In the genomic region with DNA sequence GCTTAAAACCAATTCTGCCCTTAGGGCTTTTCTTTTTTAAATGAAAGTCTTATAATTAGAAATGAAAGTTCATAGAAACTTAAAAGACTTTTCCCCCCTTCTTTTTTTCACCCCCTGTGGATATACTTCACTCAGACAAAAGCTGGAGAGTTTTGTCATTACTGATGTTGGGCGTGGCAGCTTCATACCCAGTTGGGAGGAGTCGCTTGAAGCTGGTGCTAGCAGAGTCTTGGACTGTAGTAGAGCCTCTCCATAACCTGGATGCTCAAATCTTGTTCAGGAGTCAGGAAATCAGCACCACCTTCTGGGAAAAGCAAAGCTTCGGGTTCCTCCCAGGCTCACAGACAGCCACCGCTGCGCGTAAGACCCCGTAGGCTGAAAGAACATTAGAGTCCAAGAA, we compare ENCODE assay signal across 22 mouse cellular contexts.
A peak's percentile ranks its signal among the peaks of the same experiment; 100 is the strongest.
DNase-seq lines count a peak whose midpoint lies in the region; ATAC-seq and TF ChIP-seq lines count a peak whose summit lies in the region.
"Had no signal": no experiment of that assay in that cellular context is flagged by ENCODE, and none has a peak within 500 bp of the region (broad histone marks: within the 10 kb centered on the region; RNA-seq: fewer than 3 reads in every experiment).

No protein-coding gene starts in this region.

- H3K4me2 ChIP-seq in hindbrain, postnatal 0 days (ENCODE audit: low read depth, low read length): no peak overlapping the region
- no peak overlapping the region for H3K4me2 ChIP-seq in hindbrain, embryonic 16.5 days (ENCODE audit: low read length)
- 0 out of 2 replicates have a peak overlapping the region, but pooled peaks have one; percentile 15 for H3K4me2 ChIP-seq in embryonic facial prominence, embryonic 15.5 days (replicated peaks)
- H3K4me2 ChIP-seq in limb, embryonic 13.5 days (replicated peaks): no peak overlapping the region; the same call in 1 of the 2 replicates
- H3K4me2 ChIP-seq: hindbrain, embryonic 12.5 days; kidney, embryonic 15.5 days; limb, embryonic 15.5 days; neural tube, embryonic 15.5 days had no signal

- intact Hi-C loops in left cerebral cortex, postnatal 10 days (cut with DNase I): no loop called here

- no peak overlapping the region for H3K4me3 ChIP-seq in hindbrain, postnatal 0 days (ENCODE audit: low read length)
- H3K4me3 ChIP-seq in hindbrain, embryonic 16.5 days (ENCODE audit: low read length): no peak overlapping the region
- no peak overlapping the region for H3K4me3 ChIP-seq in embryonic facial prominence, embryonic 15.5 days (replicated peaks)
- H3K4me3 ChIP-seq in limb, embryonic 13.5 days: no peak overlapping the region
- H3K4me3 ChIP-seq: erythroblast, embryonic 14.5 days; heart, embryonic 10.5 days; hindbrain, embryonic 12.5 days; kidney, embryonic 15.5 days; limb, embryonic 15.5 days; midbrain, embryonic 10.5 days; neural tube, embryonic 15.5 days had no signal

- no peaks in the 10 kb centered on the region for H3K9me3 ChIP-seq in hindbrain, postnatal 0 days (ENCODE audit: low read length)
- no peaks in the 10 kb centered on the region for H3K9me3 ChIP-seq in hindbrain, embryonic 16.5 days (ENCODE audit: control insufficient read depth, low read length)
- H3K9me3 ChIP-seq in embryonic facial prominence, embryonic 15.5 days (replicated peaks): 0 out of 2 replicates have a peak, but pooled peaks cover 3% of the 10 kb centered on the region
- peaks cover 3% of the 10 kb centered on the region; the same call in 1 of the 2 replicates for H3K9me3 ChIP-seq in limb, embryonic 13.5 days
- H3K9me3 ChIP-seq: heart, embryonic 10.5 days; hindbrain, embryonic 12.5 days; limb, embryonic 15.5 days; midbrain, embryonic 10.5 days; neural tube, embryonic 15.5 days had no signal

- no peak for ATAC-seq in hindbrain, postnatal 0 days
- ATAC-seq in hindbrain, embryonic 16.5 days: no peak
- peak; percentile 61 for ATAC-seq in embryonic facial prominence, embryonic 15.5 days (ENCODE audit: insufficient number of reproducible peaks, low FRiP score, low TSS enrichment, low read depth)
- ATAC-seq in limb, embryonic 13.5 days (ENCODE audit: low FRiP score, low read depth): peak; percentile 48; the same call in 1 of the 2 replicates
- ATAC-seq: intestine, embryonic 16.5 days; liver, postnatal 0 days; Patski had no signal

- no peak overlapping the region for H3K27ac ChIP-seq in hindbrain, postnatal 0 days
- no peak overlapping the region for H3K27ac ChIP-seq in hindbrain, embryonic 16.5 days (ENCODE audit: low read depth, low read length)
- H3K27ac ChIP-seq in embryonic facial prominence, embryonic 15.5 days (replicated peaks): no peak overlapping the region
- H3K27ac ChIP-seq in limb, embryonic 13.5 days: no peak overlapping the region
- H3K27ac ChIP-seq: heart, embryonic 10.5 days; hindbrain, embryonic 12.5 days; kidney, embryonic 15.5 days; limb, embryonic 15.5 days; midbrain, embryonic 10.5 days; neural tube, embryonic 15.5 days had no signal

- 82% methylated on average over 7 of the region's 7 CpGs for WGBS in hindbrain, postnatal 0 days
- WGBS in hindbrain, embryonic 16.5 days: 72% methylated on average over 7 of the region's 7 CpGs
- WGBS in embryonic facial prominence, embryonic 15.5 days: 38% methylated on average over 7 of the region's 7 CpGs
- 33% methylated on average over 7 of the region's 7 CpGs for WGBS in limb, embryonic 13.5 days

- no peak for TF ChIP-seq CTCF in hindbrain, postnatal 0 days (IDR thresholded peaks at IDR 0.05; ENCODE audit: low read depth)

- H3K9ac ChIP-seq in hindbrain, postnatal 0 days (replicated peaks; ENCODE audit: low read length): no peak overlapping the region
- H3K9ac ChIP-seq in hindbrain, embryonic 16.5 days (ENCODE audit: low read depth, low read length): no peak overlapping the region
- H3K9ac ChIP-seq in embryonic facial prominence, embryonic 15.5 days: no peak overlapping the region
- H3K9ac ChIP-seq in limb, embryonic 13.5 days: no peak overlapping the region
- H3K9ac ChIP-seq: hindbrain, embryonic 12.5 days; kidney, embryonic 15.5 days; limb, embryonic 15.5 days; liver, postnatal 0 days; neural tube, embryonic 15.5 days had no signal

- no peaks in the 10 kb centered on the region for H3K36me3 ChIP-seq in hindbrain, postnatal 0 days (ENCODE audit: insufficient read depth, low read length)
- no peaks in the 10 kb centered on the region for H3K36me3 ChIP-seq in hindbrain, embryonic 16.5 days (ENCODE audit: control insufficient read depth, insufficient read depth, low read length)
- H3K36me3 ChIP-seq in embryonic facial prominence, embryonic 15.5 days: no peaks in the 10 kb centered on the region
- H3K36me3 ChIP-seq in limb, embryonic 13.5 days: no peaks in the 10 kb centered on the region
- H3K36me3 ChIP-seq: heart, embryonic 10.5 days; hindbrain, embryonic 12.5 days; kidney, embryonic 15.5 days; limb, embryonic 15.5 days; midbrain, embryonic 10.5 days; neural tube, embryonic 15.5 days had no signal

- H3K27me3 ChIP-seq in hindbrain, postnatal 0 days (ENCODE audit: insufficient read depth, low read length): no peaks in the 10 kb centered on the region
- no peaks in the 10 kb centered on the region for H3K27me3 ChIP-seq in hindbrain, embryonic 16.5 days (replicated peaks; ENCODE audit: control insufficient read depth, insufficient read depth, low read length)
- H3K27me3 ChIP-seq in embryonic facial prominence, embryonic 15.5 days: no peaks in the 10 kb centered on the region
- H3K27me3 ChIP-seq in limb, embryonic 13.5 days: no peaks in the 10 kb centered on the region
- H3K27me3 ChIP-seq: hindbrain, embryonic 12.5 days; kidney, embryonic 15.5 days; limb, embryonic 15.5 days; neural tube, embryonic 15.5 days; Patski had no signal

- H3K4me1 ChIP-seq in hindbrain, postnatal 0 days (ENCODE audit: insufficient read depth, low read length): no peaks in the 10 kb centered on the region
- no peaks in the 10 kb centered on the region for H3K4me1 ChIP-seq in hindbrain, embryonic 16.5 days (ENCODE audit: control insufficient read depth, insufficient read depth, low read depth, low read length)
- H3K4me1 ChIP-seq in embryonic facial prominence, embryonic 15.5 days: 0 out of 2 replicates have a peak, but pooled peaks cover 5% of the 10 kb centered on the region
- H3K4me1 ChIP-seq in limb, embryonic 13.5 days: peaks cover 5% of the 10 kb centered on the region
- H3K4me1 ChIP-seq: heart, embryonic 10.5 days; hindbrain, embryonic 12.5 days; kidney, embryonic 15.5 days; limb, embryonic 15.5 days; midbrain, embryonic 10.5 days; neural tube, embryonic 15.5 days had no signal

- DNase-seq in hindbrain, postnatal 0 days (ENCODE audit: low spot score): peak; percentile 6
- peak; percentile 86 for DNase-seq in ZHBTc4 (ENCODE audit: low read depth, low spot score)
- no peak for DNase-seq in left cerebral cortex, postnatal 10 days (ENCODE audit: extremely low spot score in 1 of 2, low spot score in 2 of 2)
- DNase-seq in right cerebral cortex, postnatal 36 days (ENCODE audit: low spot score in 2 of 2): no peak
- DNase-seq: B cell, adult 2 months; cerebellum, postnatal 25 days; heart, postnatal 10 days; layer of hippocampus, postnatal 36 days; liver, postnatal 0 days; lung, postnatal 4 days had no signal

Comparison
In these comparisons a context has a peak if more than half of its experiments do, and no peak if none do; other contexts are left out.
1. ATAC-seq: peak in embryonic facial prominence, embryonic 15.5 days (single experiment) and limb, embryonic 13.5 days (single experiment); none in hindbrain, postnatal 0 days (single experiment) and hindbrain, embryonic 16.5 days (single experiment).
2. DNase-seq: peak in hindbrain, postnatal 0 days (single experiment) and ZHBTc4 (single experiment); none in left cerebral cortex, postnatal 10 days (0 of 2) and right cerebral cortex, postnatal 36 days (0 of 2).